Mouse (Mus musculus) limb, embryonic 10.5 days (tissue): Measurements from ENCODE around the gene Plekhg3. TPM values are rescaled to one million over a fixed set of nuclear protein-coding genes. Genes with fewer than 3 reads are reported as not detected.

Source experiments
- DNase-seq: peaks from one replicate; pipeline ENCODE4 v3.0.0-alpha.2; 2017; ENCODE audit warnings: low spot score
- H3K27ac ChIP-seq: fragments of 300-500 bp; sonication (generic); 2 replicates; pipeline ENCODE4 v1.5.1; 2016; ENCODE audit warnings: mild to moderate bottlenecking
- H3K27me3 ChIP-seq: fragments of 300-500 bp; sonication (generic); 2 replicates; pipeline ENCODE4 v1.6.1; 2016; ENCODE audit warnings: low read depth, mild to moderate bottlenecking; ENCODE audit not compliant: poor library complexity, severe bottlenecking
- H3K36me3 ChIP-seq: fragments of 300-500 bp; sonication (generic); 2 replicates; pipeline ENCODE4 v1.6.1; 2016; ENCODE audit warnings: mild to moderate bottlenecking, moderate library complexity
- H3K4me1 ChIP-seq: fragments of 300-500 bp; sonication (generic); 2 replicates; pipeline ENCODE4 v1.6.1; 2016
- H3K4me3 ChIP-seq: fragments of 300-500 bp; sonication (generic); 2 replicates; pipeline ENCODE4 v1.5.1; 2016; ENCODE audit warnings: mild to moderate bottlenecking, moderate library complexity
- H3K9me3 ChIP-seq: fragments of 300-500 bp; sonication (generic); replicated peaks from 2 replicates; pipeline ENCODE4 v1.6.1; 2016; ENCODE audit warnings: mild to moderate bottlenecking
- WGBS: fragments of 180-500 bp; shearing (Covaris S2); methylation state at CpG from one replicate; pipeline ENCODE4 v1.1.7; 2016; 5-methylcytosine and 5-hydroxymethylcytosine counted together
- polyA plus RNA-seq: library from polyadenylated mRNA; unstranded; fragments of >200 nt; fragmentation: Nextera tagmentation; extraction: Ambion mirVana; gene quantifications from 2 replicates; pipeline ENCODE4 v1.2.1, GENCODE M21; 2016

Plekhg3 gene
- polyA plus RNA-seq, 1 experiment from 2014 or later: 6.2 TPM

GRCm38 (mm10) chr12:76598196-76598928 lies 67.7 kb downstream of the Plekhg3 start:
- no peak overlapping the region for H3K4me3 ChIP-seq
- 77% methylated on average over 24 of the region's 24 CpGs for WGBS
- no peak for DNase-seq
- no peaks in the 10 kb centered on the region for H3K36me3 ChIP-seq
- no peaks in the 10 kb centered on the region for H3K9me3 ChIP-seq
- 0 out of 2 replicates have a peak, but pooled peaks cover 9% of the 10 kb centered on the region for H3K27me3 ChIP-seq
- no peak overlapping the region for H3K27ac ChIP-seq
- H3K4me1 ChIP-seq: peaks cover 18% of the 10 kb centered on the region

DNA sequence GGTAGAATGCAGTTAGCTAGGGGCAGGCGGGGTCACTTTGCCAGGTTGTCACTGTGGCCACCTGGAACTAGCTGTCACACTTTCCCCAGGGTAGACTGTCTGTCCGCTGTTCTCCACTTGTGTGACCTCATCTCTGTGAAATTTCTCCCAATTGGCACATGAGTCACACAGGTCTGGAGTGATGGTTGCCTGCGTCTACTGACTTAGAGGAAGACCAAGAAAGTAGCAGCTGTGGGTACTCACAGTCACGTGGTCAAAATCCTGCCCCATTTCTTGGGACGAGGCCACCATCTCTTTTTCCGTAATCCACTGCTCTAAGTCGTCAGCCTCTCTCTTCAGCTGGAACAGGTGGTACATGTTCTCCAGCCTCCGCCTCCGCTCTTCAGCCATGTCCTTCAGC lies 73.1 kb downstream of the Plekhg3 start:
- Histone ChIP-seq H3K36me3 (no peaks in the 10 kb centered on the region), H3K27me3 (0 out of 2 replicates have a peak, but pooled peaks cover 7% of the 10 kb centered on the region), H3K4me3 (no peak overlapping the region), H3K27ac (no peak overlapping the region), H3K4me1 (no peaks in the 10 kb centered on the region), H3K9me3 (no peaks in the 10 kb centered on the region)
- WGBS: 95% methylated on average over 9 of the region's 9 CpGs
- no peak for DNase-seq

DNA sequence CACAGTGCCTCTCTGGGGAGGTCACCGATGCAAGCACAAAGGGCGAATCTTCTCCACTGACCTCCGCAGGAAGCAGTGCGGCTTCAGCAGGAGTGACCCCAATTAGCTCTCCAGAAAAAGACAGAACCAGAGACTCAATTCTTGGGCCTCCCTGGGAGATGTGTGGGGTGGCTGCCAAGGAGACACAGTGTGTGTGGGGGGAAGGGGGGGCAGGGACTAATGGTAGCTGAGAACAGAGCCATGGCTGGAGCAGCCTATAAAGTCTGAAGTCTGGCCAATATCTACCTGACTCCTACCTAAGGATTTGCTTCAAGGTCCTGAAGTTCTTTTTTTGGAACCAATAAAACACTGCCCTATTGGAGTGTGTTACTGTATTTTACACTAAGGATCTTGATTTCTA lies 73.9 kb downstream of the Plekhg3 start:
- no peaks in the 10 kb centered on the region for H3K9me3 ChIP-seq
- no peaks in the 10 kb centered on the region for H3K4me1 ChIP-seq
- H3K27ac ChIP-seq: no peak overlapping the region
- 0 out of 2 replicates have a peak, but pooled peaks cover 9% of the 10 kb centered on the region for H3K27me3 ChIP-seq
- 73% methylated on average over 4 of the region's 4 CpGs for WGBS
- DNase-seq: no peak
- H3K4me3 ChIP-seq: no peak overlapping the region
- H3K36me3 ChIP-seq: no peaks in the 10 kb centered on the region

GRCm38 (mm10) chr12:76605837-76606236 lies 75.1 kb downstream of the Plekhg3 start:
- WGBS: 67% methylated on average over 3 of the region's 3 CpGs
- Histone ChIP-seq H3K36me3 (no peaks in the 10 kb centered on the region), H3K4me1 (no peaks in the 10 kb centered on the region), H3K27me3 (0 out of 2 replicates have a peak, but pooled peaks cover 9% of the 10 kb centered on the region), H3K27ac (no peak overlapping the region), H3K4me3 (no peak overlapping the region), H3K9me3 (no peaks in the 10 kb centered on the region)
- DNase-seq: no peak

GRCm38 (mm10) chr12:76608241-76608640 lies 77.5 kb downstream of the Plekhg3 start:
- Histone ChIP-seq H3K27me3 (0 out of 2 replicates have a peak, but pooled peaks cover 9% of the 10 kb centered on the region), H3K9me3 (no peaks in the 10 kb centered on the region), H3K36me3 (no peaks in the 10 kb centered on the region), H3K4me3 (no peak overlapping the region), H3K27ac (no peak overlapping the region), H3K4me1 (no peaks in the 10 kb centered on the region)
- no peak for DNase-seq
- WGBS: 83% methylated on average over 11 of the region's 11 CpGs

- H3K27ac ChIP-seq: no peak overlapping the region
- 0 out of 2 replicates have a peak, but pooled peaks cover 9% of the 10 kb centered on the region for H3K27me3 ChIP-seq
- DNase-seq: no peak
- H3K9me3 ChIP-seq: no peaks in the 10 kb centered on the region
- 79% methylated on average over 15 of the region's 15 CpGs for WGBS
- peaks cover 1% of the 10 kb centered on the region; the same call in 1 of the 2 replicates for H3K4me1 ChIP-seq
- no peaks in the 10 kb centered on the region for H3K36me3 ChIP-seq
- H3K4me3 ChIP-seq: no peak overlapping the region
Observed at GRCm38 (mm10) chr12:76608997-76609565, 78.4 kb downstream of the Plekhg3 start.

- Histone ChIP-seq H3K9me3 (no peaks in the 10 kb centered on the region), H3K36me3 (no peaks in the 10 kb centered on the region), H3K27me3 (0 out of 2 replicates have a peak, but pooled peaks cover 9% of the 10 kb centered on the region), H3K4me3 (no peak overlapping the region), H3K4me1 (peaks cover 17% of the 10 kb centered on the region), H3K27ac (no peak overlapping the region)
- 81% methylated on average over 12 of the region's 12 CpGs for WGBS
- no peak for DNase-seq
Observed at GRCm38 (mm10) chr12:76612621-76613020, 81.9 kb downstream of the Plekhg3 start.

- no peaks in the 10 kb centered on the region for H3K36me3 ChIP-seq
- no peak for DNase-seq
- peak overlapping the region; percentile 26 for H3K27ac ChIP-seq
- no peaks in the 10 kb centered on the region for H3K27me3 ChIP-seq
- H3K4me3 ChIP-seq: no peak overlapping the region
- H3K9me3 ChIP-seq: no peaks in the 10 kb centered on the region
- WGBS: 80% methylated on average over 12 of the region's 12 CpGs
- H3K4me1 ChIP-seq: peaks cover 39% of the 10 kb centered on the region
Observed at GRCm38 (mm10) chr12:76614868-76615579, 84.3 kb downstream of the Plekhg3 start.

DNA sequence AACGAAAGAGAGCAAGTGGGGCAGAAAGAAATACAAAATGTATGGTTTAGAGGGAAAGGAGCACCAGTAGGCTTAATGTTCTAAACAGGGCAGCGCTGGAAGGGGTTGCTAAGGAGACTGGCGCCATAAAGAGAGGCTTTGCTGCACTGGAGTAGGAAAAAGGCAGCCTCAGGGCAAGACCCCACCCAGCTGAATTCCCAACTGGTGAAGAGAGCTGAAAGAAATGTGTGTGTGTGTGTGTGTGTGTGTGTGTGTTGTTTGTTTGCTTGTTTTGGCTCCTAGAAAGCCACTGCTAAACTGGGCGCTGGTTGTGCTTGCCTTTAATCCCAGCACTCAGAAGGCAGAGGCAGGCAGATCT lies 84.9 kb downstream of the Plekhg3 start:
- H3K36me3 ChIP-seq: no peaks in the 10 kb centered on the region
- peaks cover 39% of the 10 kb centered on the region for H3K4me1 ChIP-seq
- WGBS: 82% methylated on average over 4 of the region's 4 CpGs
- DNase-seq: no peak
- no peak overlapping the region for H3K4me3 ChIP-seq
- H3K27ac ChIP-seq: peak overlapping the region; percentile 38
- H3K27me3 ChIP-seq: 0 out of 2 replicates have a peak, but pooled peaks cover 4% of the 10 kb centered on the region
- H3K9me3 ChIP-seq: no peaks in the 10 kb centered on the region

DNA sequence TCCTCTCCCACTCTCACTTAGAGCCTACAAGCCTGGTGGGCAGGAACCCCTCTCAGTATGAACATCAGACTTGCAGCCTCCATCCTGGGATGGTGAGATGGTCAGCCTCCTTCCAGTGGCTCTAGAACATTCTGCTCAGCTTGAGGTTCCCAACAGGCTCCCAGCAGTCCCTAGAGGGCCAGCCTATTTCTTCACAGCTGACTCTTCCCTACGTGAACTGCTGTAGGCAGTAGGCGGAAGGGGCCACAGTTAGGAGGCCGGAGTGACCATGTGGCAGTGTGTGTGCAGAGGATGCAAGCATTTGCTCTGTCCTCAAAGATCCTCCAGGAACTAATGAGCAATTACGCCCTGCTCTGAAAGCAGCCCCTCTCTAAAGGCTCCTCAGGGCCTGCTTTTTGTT lies 87.5 kb downstream of the Plekhg3 start:
- no peak for DNase-seq
- no peak overlapping the region for H3K4me3 ChIP-seq
- H3K27ac ChIP-seq: no peak overlapping the region
- no peaks in the 10 kb centered on the region for H3K36me3 ChIP-seq
- 0 out of 2 replicates have a peak, but pooled peaks cover 6% of the 10 kb centered on the region for H3K27me3 ChIP-seq
- no peaks in the 10 kb centered on the region for H3K9me3 ChIP-seq
- WGBS: 74% methylated on average over 4 of the region's 4 CpGs
- H3K4me1 ChIP-seq: peaks cover 43% of the 10 kb centered on the region

DNA sequence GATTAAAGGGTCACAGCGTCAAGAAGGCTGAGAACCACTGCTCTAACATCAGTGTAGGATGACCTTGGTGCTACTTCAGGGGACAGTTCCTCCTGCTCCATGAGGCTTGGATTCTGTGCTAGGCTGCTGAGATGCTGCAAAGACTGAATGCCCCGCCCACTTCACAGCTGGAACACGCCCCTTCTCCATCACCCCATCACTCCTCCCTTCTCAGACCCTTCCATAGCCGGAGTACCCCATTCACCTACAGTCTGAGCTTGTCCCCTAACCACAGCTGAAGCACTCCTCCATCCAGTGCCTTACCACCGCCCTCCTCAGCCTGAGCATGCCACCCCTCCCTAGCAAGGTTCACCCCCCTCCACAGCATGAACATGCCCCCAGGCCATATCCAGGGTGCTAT lies 89.2 kb downstream of the Plekhg3 start:
- no peak for DNase-seq
- Histone ChIP-seq H3K4me3 (no peak overlapping the region), H3K27ac (no peak overlapping the region), H3K36me3 (no peaks in the 10 kb centered on the region), H3K9me3 (no peaks in the 10 kb centered on the region), H3K4me1 (peaks cover 37% of the 10 kb centered on the region), H3K27me3 (0 out of 2 replicates have a peak, but pooled peaks cover 6% of the 10 kb centered on the region)
- WGBS: 55% methylated on average over 5 of the region's 5 CpGs

DNA sequence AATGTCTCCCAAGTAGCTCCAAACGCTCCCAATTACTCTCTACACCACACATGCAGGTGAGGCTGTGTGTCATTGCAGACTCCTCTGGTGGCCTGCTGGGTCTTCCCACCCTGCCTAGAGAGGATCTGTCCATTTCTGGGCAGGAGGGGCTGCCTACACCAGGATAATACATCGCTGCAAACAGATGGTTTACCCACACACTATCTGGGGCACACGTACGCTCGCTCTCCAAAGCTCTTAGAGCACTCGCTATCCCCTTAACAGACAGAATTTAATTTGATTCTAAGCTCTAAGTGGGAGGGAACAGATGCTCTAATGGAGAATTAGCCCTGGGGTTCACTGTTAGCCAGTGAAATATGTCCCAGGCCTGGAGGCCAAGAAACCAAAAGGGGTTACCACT lies 92.7 kb downstream of the Plekhg3 start:
- H3K27ac ChIP-seq: no peak overlapping the region
- WGBS: 88% methylated on average over 6 of the region's 6 CpGs
- no peak overlapping the region for H3K4me3 ChIP-seq
- H3K36me3 ChIP-seq: no peaks in the 10 kb centered on the region
- DNase-seq: no peak
- no peaks in the 10 kb centered on the region for H3K9me3 ChIP-seq
- H3K4me1 ChIP-seq: peaks cover 21% of the 10 kb centered on the region
- H3K27me3 ChIP-seq: 0 out of 2 replicates have a peak, but pooled peaks cover 6% of the 10 kb centered on the region
